8 mouse cellular contexts compared by ENCODE assay signal in the genomic region with DNA sequence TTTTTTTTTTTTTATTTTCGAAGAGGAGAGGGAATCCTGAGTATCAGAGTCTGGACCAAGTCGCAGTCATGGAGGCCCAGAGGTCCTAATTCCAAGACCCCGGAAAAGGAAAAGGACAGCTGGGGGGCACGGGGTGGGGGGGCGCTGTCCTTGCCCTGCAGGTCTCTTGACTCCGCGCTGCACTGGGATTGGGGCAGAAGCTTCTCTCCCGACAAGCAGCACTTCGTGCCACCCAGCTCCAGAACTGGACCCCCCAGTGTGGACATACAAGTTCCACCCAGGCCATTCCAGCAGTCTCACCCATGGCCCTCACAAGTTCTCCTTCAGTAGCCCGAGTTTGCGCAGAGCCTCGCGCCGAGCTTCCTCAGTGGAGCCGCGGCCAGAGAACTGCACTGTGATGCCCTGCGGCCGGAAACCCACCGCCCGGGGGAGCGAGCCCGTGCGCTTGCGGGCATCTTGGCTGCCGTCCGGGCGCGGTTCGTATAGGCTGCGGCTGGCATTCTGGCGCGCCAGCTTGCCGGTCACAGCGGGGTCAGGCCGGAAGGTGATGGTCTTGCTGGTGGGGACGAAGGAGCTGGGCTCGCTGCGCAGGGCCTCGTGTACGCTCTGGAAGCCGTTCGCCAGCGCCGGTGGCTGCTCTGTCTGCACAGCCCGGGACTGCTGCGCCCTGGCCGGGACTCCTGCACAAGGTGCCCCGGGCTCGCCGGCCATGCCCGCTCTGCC. TPM values are rescaled to one million over a fixed set of nuclear protein-coding genes. Genes with fewer than 3 reads are reported as not detected.
DNase-seq lines count a peak whose midpoint lies in the region; ATAC-seq and TF ChIP-seq lines count a peak whose summit lies in the region.

No protein-coding gene starts in this region.

- no peak overlapping the region for H3K27ac ChIP-seq in embryonic facial prominence, embryonic 12.5 days
- H3K27ac ChIP-seq in hindbrain, embryonic 11.5 days (ENCODE audit: low read depth, low read length) = no peak overlapping the region

- peaks cover 7% of the 10 kb centered on the region for H3K9me3 ChIP-seq in E14TG2a.4 (ENCODE audit: low read length)
- H3K9me3 ChIP-seq in embryonic facial prominence, embryonic 12.5 days = no peaks in the 10 kb centered on the region; the same call in 1 of the 2 replicates
- no peaks in the 10 kb centered on the region for H3K9me3 ChIP-seq in hindbrain, embryonic 11.5 days (ENCODE audit: control insufficient read depth, low read length)

- DNase-seq in cerebellum, adult 9-11 months = peak; percentile 14
- DNase-seq in cerebellum, adult 11 months = no peak
- DNase-seq in hindbrain, embryonic 11.5 days (ENCODE audit: low spot score) = peak; percentile 67
- peak; percentile 64 for DNase-seq in testis, postnatal 10 days (ENCODE audit: low spot score)
- no peak for DNase-seq in spleen, postnatal 14 days (ENCODE audit: low spot score in 2 of 2)

- H3K27me3 ChIP-seq in E14TG2a.4 (ENCODE audit: insufficient read depth, low read length) = peaks cover 46% of the 10 kb centered on the region
- H3K27me3 ChIP-seq in embryonic facial prominence, embryonic 12.5 days = peaks cover 30% of the 10 kb centered on the region
- peaks cover 5% of the 10 kb centered on the region for H3K27me3 ChIP-seq in hindbrain, embryonic 11.5 days (ENCODE audit: control insufficient read depth, insufficient read depth, low read length)

- H3K4me1 ChIP-seq in E14TG2a.4 (replicated peaks; ENCODE audit: low read depth, low read length) = peaks cover 56% of the 10 kb centered on the region
- H3K4me1 ChIP-seq in embryonic facial prominence, embryonic 12.5 days = peaks cover 9% of the 10 kb centered on the region; the same call in 1 of the 2 replicates
- H3K4me1 ChIP-seq in hindbrain, embryonic 11.5 days (replicated peaks; ENCODE audit: control insufficient read depth, insufficient read depth, low read length) = no peaks in the 10 kb centered on the region; the same call in 1 of the 2 replicates

- TF ChIP-seq CTCF in E14TG2a.4 (conservative IDR thresholded peaks at IDR 0.05; ENCODE audit: low read length) = no peak

- peak overlapping the region; percentile 48 for H3K9ac ChIP-seq in embryonic facial prominence, embryonic 12.5 days
- peak overlapping the region; percentile 53 for H3K9ac ChIP-seq in hindbrain, embryonic 11.5 days (ENCODE audit: low read depth, low read length)

- H3K4me2 ChIP-seq in embryonic facial prominence, embryonic 12.5 days (replicated peaks) = peak overlapping the region; percentile 91
- H3K4me2 ChIP-seq in hindbrain, embryonic 11.5 days (replicated peaks; ENCODE audit: low read depth, low read length) = peak overlapping the region; percentile 91

- peak overlapping the region; percentile 79 for H3K4me3 ChIP-seq in E14TG2a.4 (replicated peaks; ENCODE audit: low read length)
- peak overlapping the region; percentile 44 for H3K4me3 ChIP-seq in embryonic facial prominence, embryonic 12.5 days
- peak overlapping the region; percentile 46 for H3K4me3 ChIP-seq in hindbrain, embryonic 11.5 days (ENCODE audit: low read depth, low read length)

- 7% methylated on average over 51 of the region's 51 CpGs for WGBS in embryonic facial prominence, embryonic 12.5 days
- WGBS in hindbrain, embryonic 11.5 days = 7% methylated on average over 51 of the region's 51 CpGs

- peak; percentile 74; the same call in 1 of the 2 replicates for ATAC-seq in embryonic facial prominence, embryonic 12.5 days (ENCODE audit: insufficient number of reproducible peaks, insufficient read depth, low FRiP score, low TSS enrichment)
- peak; percentile 75 for ATAC-seq in hindbrain, embryonic 11.5 days (ENCODE audit: low FRiP score)
- ATAC-seq in megakaryocyte, adult 5-6 weeks (ENCODE audit: poor library complexity, severe bottlenecking) = peak; percentile 62

- H3K36me3 ChIP-seq in E14TG2a.4 (ENCODE audit: insufficient read depth, low read length) = no peaks in the 10 kb centered on the region
- no peaks in the 10 kb centered on the region for H3K36me3 ChIP-seq in embryonic facial prominence, embryonic 12.5 days
- H3K36me3 ChIP-seq in hindbrain, embryonic 11.5 days (ENCODE audit: control insufficient read depth, insufficient read depth, low read length) = no peaks in the 10 kb centered on the region

RNA-seq across cellular contexts. Expression of a gene that starts 29.8 kb away (rescaled TPM):
- polyA plus RNA-seq in embryonic facial prominence, embryonic 12.5 days (2016; fragmentation: Nextera tagmentation; extraction: Ambion mirVana) = 5.5 and 7.7 TPM in 2 replicates
- polyA plus RNA-seq in hindbrain, embryonic 11.5 days (2014; fragmentation: Nextera tagmentation; extraction: Ambion mirVana) = 2.3 and 3.4 TPM in 2 replicates
- not detected in 2 replicates for total RNA-seq in megakaryocyte, adult 5-6 weeks (2015)
- total RNA-seq in megakaryocyte, adult 5-6 weeks (2017) = 0.15 TPM in 1 of 2 replicates, not detected in the other

Comparison
In these comparisons a context has a peak if more than half of its experiments do, and no peak if none do; other contexts are left out.
1. DNase-seq: peak in cerebellum, adult 9-11 months (single experiment), hindbrain, embryonic 11.5 days (single experiment) and testis, postnatal 10 days (single experiment); none in cerebellum, adult 11 months (single experiment) and spleen, postnatal 14 days (0 of 2).
2. Peak in every context shown above with its lines, with median percentiles within 50 percentile points of each other: H3K4me3 ChIP-seq and ATAC-seq.